Mouse (Mus musculus): ENCODE results near the gene Casq2.

- no peak for TF ChIP-seq TAL1 (IDR thresholded peaks at IDR 0.05; ENCODE audit: low read length)
- no peak for TF ChIP-seq GATA1 (IDR thresholded peaks at IDR 0.05; ENCODE audit: low read length)
Observed at GRCm38 (mm10) chr3:102169197-102169905, 83.1 kb downstream of the Casq2 start.
